Mouse (Mus musculus): ENCODE measurements at regions not wholly inside any gene's neighbourhood (a gene's known extent, or its start where the extent isn't known, plus 50 kb on each side); places are given as distances from the start of the nearest gene placed in this dataset.

DNA sequence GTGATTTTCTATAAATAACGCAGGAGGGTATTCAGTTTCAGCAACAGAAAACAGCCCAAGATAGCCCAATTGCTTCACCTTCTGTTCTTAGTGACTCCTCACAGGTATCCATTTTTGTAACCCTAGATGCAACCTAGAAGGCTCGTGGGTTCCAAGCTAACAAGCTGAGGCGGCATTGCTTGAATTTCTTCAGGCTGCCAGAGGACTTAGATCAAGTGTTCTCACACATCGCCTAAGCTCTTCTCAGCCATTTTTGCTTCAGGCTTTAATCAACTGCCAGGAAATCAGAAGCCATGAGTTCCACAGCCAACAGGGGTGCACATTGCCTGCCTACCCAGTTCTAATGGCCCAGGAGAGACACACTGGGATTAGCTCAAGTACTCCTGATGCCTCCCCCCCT, 206.7 kb downstream of the Sec61b start:
- TF ChIP-seq CTCF (IDR thresholded peaks at IDR 0.05; ENCODE audit: low read depth), result no peak
- TF ChIP-seq EP300 (IDR thresholded peaks at IDR 0.05; ENCODE audit: low read depth), result no peak

Measured in heart, postnatal 0 days (tissue).